Mouse (Mus musculus) bone marrow macrophage, adult 2 months (primary cell): ENCODE data around the gene Fam172a.

Experiments
- CTCF ChIP-seq: IDR thresholded peaks from 2 replicates; pipeline ENCODE4 v1.5.1; 2012; ENCODE audit warnings: low read depth, mild to moderate bottlenecking, low read length, moderate library complexity
- POLR2A ChIP-seq: IDR thresholded peaks from 2 replicates; pipeline ENCODE4 v1.6.1; 2012; ENCODE audit warnings: mild to moderate bottlenecking, low read depth, low read length, borderline replicate concordance

DNA sequence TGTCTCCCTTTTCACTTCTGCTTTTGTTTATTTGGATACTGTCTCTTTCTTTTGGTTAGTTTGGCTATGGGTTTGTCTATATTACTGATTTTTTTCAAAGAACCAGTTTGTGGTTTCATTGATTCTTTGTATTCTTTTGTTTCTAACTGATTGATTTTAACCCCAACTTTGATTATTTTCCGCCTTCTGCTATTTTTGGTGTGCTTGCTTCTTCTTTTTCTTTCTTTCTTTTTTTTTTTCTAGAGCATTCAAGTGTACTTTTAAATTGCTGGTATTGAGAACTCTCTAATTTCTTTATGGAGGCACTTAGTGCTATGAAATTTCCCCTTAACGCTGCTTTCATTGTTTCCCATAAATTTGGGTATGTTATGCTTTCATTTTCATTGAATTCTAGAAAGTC, 15.7 kb downstream of the Fam172a start:
- TF ChIP-seq POLR2A (no peak), CTCF (no peak)
